Mouse (Mus musculus) T-helper 17 cell (primary cell): Measurements from ENCODE around the gene Tiam2.
"Not testable (repeated sequence)": the region's sequence is repeated elsewhere in the genome, so short reads cannot be mapped to it uniquely, and the experiment has no call there.

Experiments
- in situ Hi-C, 2 experiments: fragments of 300-600 bp; cut with MboI, MseI; formaldehyde crosslinking; loops; 1 replicate in 1 of 2; 2 replicates in 1 of 2; pipeline ENCODE4 v1.15.1; 2025; ENCODE audit warnings: high pct_unique_total_duplicates in 2 of 2

The Tiam2 gene

GRCm38 (mm10) chr17:3338821-3339220 is 12.4 kb downstream of the Tiam2 start:
- in situ Hi-C loops: no loop called here

- in situ Hi-C loops: no loop called here
These were observed 18.5 kb downstream of the Tiam2 start for GRCm38 (mm10) chr17:3344872-3345271.

DNA sequence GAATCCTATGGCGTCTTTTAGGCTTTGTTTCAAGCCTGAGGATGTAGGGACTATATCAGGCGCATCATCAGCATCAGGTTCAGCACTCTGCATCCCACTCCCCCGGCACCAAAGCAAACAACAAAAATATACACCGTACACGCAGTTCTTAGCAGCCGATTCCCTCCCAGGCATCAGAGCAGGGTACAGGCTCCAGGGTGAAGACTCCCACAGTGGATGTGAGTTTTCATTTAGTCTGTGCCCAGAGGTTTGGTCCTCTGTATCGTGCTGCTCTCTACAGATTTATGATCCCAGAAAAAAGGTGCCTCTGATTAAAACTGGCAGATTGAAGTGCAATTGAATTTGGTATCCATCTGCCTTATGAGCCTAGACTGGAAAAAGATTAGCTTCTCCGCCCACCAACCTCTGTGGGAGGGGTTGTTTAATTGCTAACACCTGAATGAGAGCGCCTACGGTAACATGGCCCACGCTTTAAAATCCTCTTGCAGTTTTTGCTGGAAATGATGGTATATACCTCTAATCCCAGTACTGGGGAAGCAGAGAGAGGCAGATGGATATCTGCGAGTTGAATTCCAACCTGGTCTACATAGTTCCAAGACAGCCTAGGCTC is 19.0 kb downstream of the Tiam2 start:
- in situ Hi-C loops: no loop called here

- in situ Hi-C loops: no loop called here
These were observed 21.4 kb downstream of the Tiam2 start for GRCm38 (mm10) chr17:3347800-3348199.

DNA sequence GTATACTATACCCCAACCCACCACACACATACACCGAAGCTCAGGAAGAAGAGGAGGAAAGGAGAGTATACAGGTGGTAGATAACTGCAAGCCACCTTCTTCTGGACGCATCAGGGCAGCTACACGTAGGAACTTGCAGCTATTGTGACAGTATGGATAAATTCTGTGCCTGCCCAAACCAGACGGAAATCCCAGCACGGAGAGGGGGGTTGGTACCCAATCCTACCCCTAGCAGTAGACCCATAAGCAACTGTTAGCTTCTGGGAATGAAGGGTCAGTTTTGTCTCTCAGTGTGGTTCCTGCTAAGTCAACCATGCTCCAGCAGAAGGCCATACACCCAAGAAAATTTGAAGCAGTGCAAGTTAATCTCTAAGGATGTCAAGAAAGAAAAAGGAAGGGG is 23.0 kb downstream of the Tiam2 start:
- in situ Hi-C loops: no loop called here

- in situ Hi-C loops: no loop called here
These were observed 23.6 kb downstream of the Tiam2 start for GRCm38 (mm10) chr17:3349939-3350338.

- in situ Hi-C loops: no loop called here
These were observed 24.0 kb downstream of the Tiam2 start for GRCm38 (mm10) chr17:3350405-3350804.

- in situ Hi-C loops: no loop called here
These were observed 25.3 kb downstream of the Tiam2 start for GRCm38 (mm10) chr17:3351668-3352067.

DNA sequence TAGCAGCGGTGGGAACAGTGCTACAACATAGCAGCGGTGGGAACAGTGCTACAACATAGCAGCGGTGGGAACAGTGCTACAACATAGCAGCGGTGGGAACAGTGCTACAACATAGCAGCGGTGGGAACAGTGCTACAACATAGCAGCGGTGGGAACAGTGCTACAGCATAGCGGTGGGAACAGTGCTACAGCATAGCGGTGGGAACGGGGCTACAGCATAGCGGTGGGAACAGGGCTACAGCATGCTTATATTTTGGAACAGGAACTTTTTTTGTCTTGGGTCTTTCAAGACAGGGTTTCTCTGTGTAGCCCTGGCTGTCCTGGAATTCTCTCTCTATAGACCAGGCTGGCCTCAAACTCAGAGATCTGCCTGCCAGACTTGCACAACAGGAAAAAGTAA is 26.8 kb downstream of the Tiam2 start:
- in situ Hi-C loops: not testable (repeated sequence)

DNA sequence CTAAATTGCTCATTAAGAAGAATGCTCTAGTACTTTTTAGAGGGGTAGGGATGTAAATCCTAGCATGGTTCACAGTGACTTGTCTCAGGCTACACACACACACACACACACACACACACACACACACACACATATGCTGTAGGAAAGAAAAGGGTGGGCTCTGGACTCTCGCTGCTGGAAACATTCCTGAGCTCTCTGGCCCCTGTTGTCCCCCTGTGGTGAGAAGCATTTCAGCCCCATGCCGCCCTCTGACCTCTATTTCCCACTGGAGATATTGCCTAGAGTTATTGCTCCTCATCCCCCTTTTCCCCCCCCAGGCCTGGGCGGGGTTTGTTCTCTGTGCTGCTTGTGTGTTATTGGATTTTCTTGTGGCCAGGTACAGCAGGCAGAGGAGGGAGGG is 28.5 kb downstream of the Tiam2 start:
- in situ Hi-C loops: no loop called here

GRCm38 (mm10) chr17:3356633-3357365 is 30.4 kb downstream of the Tiam2 start:
- in situ Hi-C loops: no loop called here

GRCm38 (mm10) chr17:3360236-3360635 is 33.9 kb downstream of the Tiam2 start:
- in situ Hi-C loops: no loop called here

- in situ Hi-C loops: no loop called here
These were observed 35.4 kb downstream of the Tiam2 start for GRCm38 (mm10) chr17:3361751-3362150.

DNA sequence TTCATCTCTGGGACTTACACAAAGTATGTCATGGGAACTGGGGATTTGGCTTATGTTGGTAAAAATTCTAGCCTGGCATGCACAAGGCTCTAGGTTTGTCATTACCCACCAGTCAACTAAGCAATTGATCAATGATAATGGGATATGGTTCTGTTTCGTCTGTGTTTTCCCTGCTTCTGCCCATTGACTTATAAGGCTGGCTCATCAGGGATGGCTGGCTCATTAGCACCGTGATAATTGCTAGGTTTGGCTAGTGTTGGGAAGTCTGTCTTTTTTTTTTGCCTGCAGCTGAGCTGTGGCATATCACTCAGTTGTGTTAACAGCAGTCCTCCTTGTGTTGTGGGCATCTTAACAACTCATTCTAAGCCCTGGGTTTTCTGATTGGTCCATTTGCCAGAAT is 36.8 kb downstream of the Tiam2 start:
- in situ Hi-C loops: no loop called here

DNA sequence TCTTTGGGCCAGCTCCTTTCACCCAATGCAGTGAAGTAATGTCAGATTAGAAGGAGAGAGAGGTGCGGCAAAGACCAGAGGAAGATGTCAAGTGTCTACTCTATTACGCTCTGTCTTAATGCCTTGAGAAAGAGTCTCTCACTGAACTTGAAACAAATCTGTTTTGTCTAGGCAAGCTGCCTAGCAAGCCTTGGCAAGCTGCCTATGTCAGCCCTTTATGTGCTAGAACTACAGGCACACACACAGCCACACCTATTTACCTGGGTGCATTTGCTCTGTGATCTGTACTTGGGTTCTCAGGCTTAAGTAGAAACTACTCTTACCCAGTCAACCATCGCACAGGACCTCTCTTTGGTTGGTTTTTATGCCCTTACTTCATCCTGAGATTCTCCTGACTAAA is 40.4 kb downstream of the Tiam2 start:
- in situ Hi-C loops: no loop called here

- in situ Hi-C loops: no loop called here
These were observed 42.0 kb downstream of the Tiam2 start for GRCm38 (mm10) chr17:3368386-3368785.

- in situ Hi-C loops: no loop called here
These were observed 43.3 kb downstream of the Tiam2 start for GRCm38 (mm10) chr17:3369631-3370030.

GRCm38 (mm10) chr17:3378606-3379005 is 52.2 kb downstream of the Tiam2 start:
- in situ Hi-C loops: no loop called here

- in situ Hi-C loops: no loop called here
These were observed 53.6 kb downstream of the Tiam2 start for GRCm38 (mm10) chr17:3379753-3380588.

- in situ Hi-C loops: no loop called here
These were observed 59.0 kb downstream of the Tiam2 start for GRCm38 (mm10) chr17:3385391-3385790.

DNA sequence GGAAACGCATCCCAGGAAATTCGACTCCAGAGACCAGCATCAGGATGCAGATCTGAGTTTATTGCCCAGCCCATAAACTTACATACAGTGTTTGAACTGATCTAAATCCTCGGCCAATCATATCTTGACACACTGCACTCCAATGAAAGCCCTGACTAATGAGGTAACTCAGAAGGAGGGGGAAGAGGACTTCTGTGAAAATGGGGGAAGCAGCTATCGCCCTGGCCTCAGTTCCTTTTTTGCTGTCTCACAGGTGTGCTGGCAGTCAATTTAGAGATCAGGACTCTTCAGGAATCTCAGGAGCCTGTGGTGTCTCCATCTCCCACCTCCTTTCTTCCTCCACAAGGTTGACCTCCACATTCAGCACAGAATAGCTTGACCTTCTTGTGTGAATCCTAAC is 61.4 kb downstream of the Tiam2 start:
- in situ Hi-C loops: no loop called here

GRCm38 (mm10) chr17:3389741-3390140 is 63.4 kb downstream of the Tiam2 start:
- in situ Hi-C loops: no loop called here

- in situ Hi-C loops: no loop called here
These were observed 67.6 kb downstream of the Tiam2 start for GRCm38 (mm10) chr17:3393981-3394380.
